Mouse (Mus musculus): ENCODE results near the gene Prrx2.

Gene Prrx2

GRCm38 (mm10) chr2:30875096-30875495 is 40.3 kb downstream of the Prrx2 start:
- no peak for DNase-seq

- no peak for DNase-seq
Measured at GRCm38 (mm10) chr2:30875621-30876432, 41.1 kb downstream of the Prrx2 start.

- no peak for DNase-seq
Measured at GRCm38 (mm10) chr2:30879481-30879880, 44.7 kb downstream of the Prrx2 start.

- DNase-seq: no peak
Measured at GRCm38 (mm10) chr2:30881215-30881614, 46.4 kb downstream of the Prrx2 start.

GRCm38 (mm10) chr2:30884852-30885373 is 50.1 kb downstream of the Prrx2 start:
- no peak for DNase-seq

- DNase-seq: peak; percentile 51
Measured at GRCm38 (mm10) chr2:30885453-30886163, 50.8 kb downstream of the Prrx2 start.

GRCm38 (mm10) chr2:30891002-30891401 is 56.2 kb downstream of the Prrx2 start:
- peak; percentile 39 for DNase-seq

- no peak for DNase-seq
Measured at GRCm38 (mm10) chr2:30893399-30893798, 58.6 kb downstream of the Prrx2 start.

GRCm38 (mm10) chr2:30893946-30894345 is 59.2 kb downstream of the Prrx2 start:
- DNase-seq: no peak

- DNase-seq: no peak
Measured at GRCm38 (mm10) chr2:30897291-30897690, 62.5 kb downstream of the Prrx2 start.

- no peak for DNase-seq
Measured at GRCm38 (mm10) chr2:30899397-30900069, 64.8 kb downstream of the Prrx2 start.

GRCm38 (mm10) chr2:30901646-30902160 is 66.9 kb downstream of the Prrx2 start:
- DNase-seq: no peak

GRCm38 (mm10) chr2:30902256-30902655 is 67.5 kb downstream of the Prrx2 start:
- DNase-seq: no peak

GRCm38 (mm10) chr2:30902726-30903722 is 68.3 kb downstream of the Prrx2 start:
- DNase-seq: no peak

GRCm38 (mm10) chr2:30904231-30904630 is 69.5 kb downstream of the Prrx2 start:
- no peak for DNase-seq

- no peak for DNase-seq
Measured at GRCm38 (mm10) chr2:30904991-30905390, 70.2 kb downstream of the Prrx2 start.

GRCm38 (mm10) chr2:30905906-30906305 is 71.1 kb downstream of the Prrx2 start:
- no peak for DNase-seq

GRCm38 (mm10) chr2:30906641-30907040 is 71.9 kb downstream of the Prrx2 start:
- no peak for DNase-seq

- no peak for DNase-seq
Measured at GRCm38 (mm10) chr2:30912291-30912773, 77.6 kb downstream of the Prrx2 start.

- no peak for DNase-seq
Measured at GRCm38 (mm10) chr2:30913022-30913421, 78.2 kb downstream of the Prrx2 start.

- DNase-seq: no peak
Measured at GRCm38 (mm10) chr2:30914836-30915235, 80.1 kb downstream of the Prrx2 start.

GRCm38 (mm10) chr2:30915376-30915775 is 80.6 kb downstream of the Prrx2 start:
- no peak for DNase-seq

Measured in cerebellum, adult 8-10 months (tissue).